Comparison of ENCODE assay signal across 7 mouse cellular contexts in genomic region chr1:163779336-163780115, GRCm38 (mm10). TPM values are rescaled to one million over a fixed set of nuclear protein-coding genes. Genes with fewer than 3 reads are reported as not detected.
A peak's percentile ranks its signal among the peaks of the same experiment; 100 is the strongest.
DNase-seq lines count a peak whose midpoint lies in the region; ATAC-seq lines count a peak whose summit lies in the region.

Gene Kifap3, plus strand, starts transcription at chr1:163779583.

- H3K4me3 ChIP-seq in intestine, embryonic 16.5 days (ENCODE audit: low read length) = peak within 1 kb of the TSS; percentile 83
- H3K4me3 ChIP-seq in midbrain, embryonic 11.5 days (ENCODE audit: low read depth, low read length) = peak within 1 kb of the TSS; percentile 68

- no peak within 1 kb of the TSS; the same call in 1 of the 2 replicates for H3K27ac ChIP-seq in intestine, embryonic 16.5 days (ENCODE audit: low read length)
- H3K27ac ChIP-seq in midbrain, embryonic 11.5 days (ENCODE audit: low read depth, low read length) = peak within 1 kb of the TSS; percentile 42

- peak; percentile 100 for ATAC-seq in intestine, embryonic 16.5 days
- peak; percentile 100 for ATAC-seq in midbrain, embryonic 11.5 days (ENCODE audit: low FRiP score)

- peak; percentile 98 for DNase-seq in adrenal gland, adult 8-10 months
- peak; percentile 96 for DNase-seq in embryo, embryonic 9.5 days (ENCODE audit: extremely low spot score)
- DNase-seq in gastrocnemius, postnatal 4 days (ENCODE audit: low spot score in 2 of 2) = peak; percentile 91 to 97
- peak; percentile 99 for DNase-seq in left cerebral cortex, postnatal 36 days (ENCODE audit: low spot score in 2 of 2)
- peak; percentile 99 for DNase-seq in midbrain, embryonic 11.5 days (ENCODE audit: low spot score, missing footprints)
- DNase-seq in skeletal muscle tissue, adult 2 months (ENCODE audit: low read depth, low spot score) = peak; percentile 99

- intact Hi-C loops in left cerebral cortex, postnatal 36 days (cut with DNase I) = loop anchor here (10.0 kb wide), 1 partner anchor 375 kb away; the partner anchor contains the start of gene Gorab

- H3K36me3 ChIP-seq in intestine, embryonic 16.5 days (ENCODE audit: control insufficient read depth, insufficient read depth, low read length) = peaks cover 5% of the 10 kb centered on the region; the same call in 1 of the 2 replicates
- peaks cover 5% of the 10 kb centered on the region; the same call in 1 of the 2 replicates for H3K36me3 ChIP-seq in midbrain, embryonic 11.5 days (ENCODE audit: control insufficient read depth, insufficient read depth, low read length)

- H3K27me3 ChIP-seq in intestine, embryonic 16.5 days (replicated peaks; ENCODE audit: control insufficient read depth, insufficient read depth, low read length) = no peaks in the 10 kb centered on the region
- no peaks in the 10 kb centered on the region for H3K27me3 ChIP-seq in midbrain, embryonic 11.5 days (ENCODE audit: control insufficient read depth, insufficient read depth, low read length)

- H3K4me2 ChIP-seq in intestine, embryonic 16.5 days (ENCODE audit: low read depth, low read length) = peak within 1 kb of the TSS; percentile 73
- peak within 1 kb of the TSS; percentile 53 for H3K4me2 ChIP-seq in midbrain, embryonic 11.5 days

- H3K9ac ChIP-seq in intestine, embryonic 16.5 days (ENCODE audit: low read depth, low read length) = peak within 1 kb of the TSS; percentile 79
- H3K9ac ChIP-seq in midbrain, embryonic 11.5 days (ENCODE audit: low read length) = peak within 1 kb of the TSS; percentile 74

- H3K9me3 ChIP-seq in intestine, embryonic 16.5 days (ENCODE audit: control insufficient read depth, low read length) = no peaks in the 10 kb centered on the region
- H3K9me3 ChIP-seq in midbrain, embryonic 11.5 days (ENCODE audit: control insufficient read depth, low read length) = peaks cover 3% of the 10 kb centered on the region; the same call in 1 of the 2 replicates

- under 1% methylated on average over 48 of the region's 48 CpGs for WGBS in intestine, embryonic 16.5 days
- under 1% methylated on average over 41 of the region's 48 CpGs for WGBS in midbrain, embryonic 11.5 days

- H3K4me1 ChIP-seq in intestine, embryonic 16.5 days (ENCODE audit: control insufficient read depth, insufficient read depth, low read length) = peaks cover 2% of the 10 kb centered on the region; the same call in 1 of the 2 replicates
- peaks cover 3% of the 10 kb centered on the region; the same call in 1 of the 2 replicates for H3K4me1 ChIP-seq in midbrain, embryonic 11.5 days (ENCODE audit: control insufficient read depth, insufficient read depth, low read length)

RNA-seq across cellular contexts. Expression of gene Kifap3, which starts in this region (rescaled TPM):
- total RNA-seq in adrenal gland, adult 8-10 months (2022) = 10 to 100 TPM; 16.9 to 29.5 (median 24.5) TPM
- total RNA-seq in gastrocnemius, postnatal 4 days (2021) = 10 to 100 TPM; 28.7 to 33.9 TPM
- polyA plus RNA-seq in intestine, embryonic 16.5 days (2015; fragmentation: Nextera tagmentation; extraction: Ambion mirVana) = 16.1 and 17.0 TPM in 2 replicates
- total RNA-seq in left cerebral cortex, postnatal 36 days (2021) = 100 to 1,000 TPM; 196 to 202 TPM
- 55.8 and 63.0 TPM in 2 replicates for polyA plus RNA-seq in midbrain, embryonic 11.5 days (2014; fragmentation: Nextera tagmentation; extraction: Ambion mirVana)

Comparison
In these comparisons a context has a peak if more than half of its experiments do, and no peak if none do; other contexts are left out.
1. RNA of gene Kifap3 (total RNA-seq): 196 to 202 TPM in left cerebral cortex, postnatal 36 days; 28.7 to 33.9 TPM in gastrocnemius, postnatal 4 days and 16.9 to 29.5 TPM in adrenal gland, adult 8-10 months; every median in the first group is over 4 times any median in the second.
2. Peak in every context shown above with its lines, with median percentiles within 50 percentile points of each other: DNase-seq.